Mouse (Mus musculus): ENCODE data around the gene Esam. TPM values are rescaled to one million over a fixed set of nuclear protein-coding genes. Genes with fewer than 3 reads are reported as not detected.

Esam gene
- polyA plus RNA-seq, 1 experiment from 2014 or later: 49.0 TPM

DNA sequence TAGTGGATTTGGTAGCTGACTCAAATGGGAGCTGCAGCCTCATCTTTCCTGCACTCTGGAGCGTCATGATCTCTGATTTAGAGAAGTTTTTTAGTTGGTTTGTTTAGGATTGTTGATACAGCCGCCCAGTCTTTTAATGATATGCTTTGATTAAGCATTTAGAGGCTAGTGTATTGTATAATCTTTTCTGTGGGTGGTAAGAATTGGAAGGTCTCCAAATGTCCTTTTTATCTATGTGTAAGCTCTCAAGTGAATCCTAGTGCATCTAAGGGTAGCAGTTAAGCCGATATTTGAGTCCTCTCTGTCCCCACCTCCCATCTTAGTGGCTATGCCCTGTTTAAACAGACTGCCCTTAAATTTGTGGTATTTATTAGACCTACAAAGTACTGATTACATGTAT lies 13.4 kb upstream of the Esam start:
- no peak for ATAC-seq

DNA sequence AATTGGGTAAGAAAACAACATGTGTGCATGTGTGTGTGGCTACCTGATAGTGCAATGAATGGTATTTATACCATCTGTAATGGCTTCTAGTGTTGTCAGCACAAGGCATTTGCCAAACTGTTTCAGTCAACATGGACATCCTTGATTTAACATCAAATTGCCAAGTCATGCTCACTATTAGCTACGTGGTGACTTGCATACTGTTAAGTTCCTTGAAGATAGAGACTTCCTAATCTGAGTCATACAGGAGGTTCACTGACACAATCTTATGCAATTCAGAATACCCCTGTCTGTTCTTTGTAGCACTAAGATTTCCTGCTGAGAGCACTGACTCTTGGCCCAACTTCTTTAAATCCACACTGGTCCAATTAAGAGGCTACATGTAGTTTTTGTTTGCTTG lies 10.4 kb upstream of the Esam start:
- Histone ChIP-seq H3K27me3 (replicated peaks) (no peaks in the 10 kb centered on the region), H3K27ac (no peak overlapping the region), H3K36me3 (peaks cover under 1% of the 10 kb centered on the region; the same call in 1 of the 2 replicates), H3K4me2 (replicated peaks) (no peak overlapping the region), H3K4me1 (replicated peaks) (0 out of 2 replicates have a peak, but pooled peaks cover 2% of the 10 kb centered on the region), H3K4me3 (replicated peaks) (no peak overlapping the region), H3K9me3 (no peaks in the 10 kb centered on the region), H3K9ac (no peak overlapping the region)
- 83% methylated on average over 1 of the region's 1 CpGs for WGBS
- no peak for ATAC-seq

More for the DNA sequence above, 13.4 kb upstream of the Esam start:
- H3K9ac ChIP-seq: no peak overlapping the region
- H3K27ac ChIP-seq: no peak overlapping the region
- no peaks in the 10 kb centered on the region for H3K36me3 ChIP-seq
- H3K4me3 ChIP-seq (replicated peaks): no peak overlapping the region
- H3K4me1 ChIP-seq (replicated peaks): 0 out of 2 replicates have a peak, but pooled peaks cover 2% of the 10 kb centered on the region
- no peaks in the 10 kb centered on the region for H3K27me3 ChIP-seq (replicated peaks)
- H3K9me3 ChIP-seq: no peaks in the 10 kb centered on the region
- 73% methylated on average over 3 of the region's 3 CpGs for WGBS
- no peak overlapping the region for H3K4me2 ChIP-seq (replicated peaks)

DNA sequence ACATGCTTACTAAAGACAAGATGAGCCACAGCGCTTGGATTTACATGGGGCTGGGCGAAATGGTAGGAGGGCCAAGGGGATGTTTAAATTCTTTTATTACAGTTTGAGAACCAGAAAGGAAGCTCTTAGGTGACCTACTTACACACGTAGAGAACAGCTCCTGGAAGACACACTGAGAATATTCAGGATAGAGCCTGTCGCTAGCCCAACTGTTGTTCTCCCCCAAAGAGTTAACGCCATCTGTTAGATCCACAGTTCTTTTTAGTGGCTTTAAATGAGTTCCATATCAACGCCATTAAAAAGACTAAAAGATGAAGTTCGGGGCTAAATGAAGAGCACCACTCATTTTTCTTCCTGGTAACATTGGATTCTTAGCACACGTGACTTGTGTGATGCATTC lies 8.9 kb upstream of the Esam start:
- no peak overlapping the region for H3K4me2 ChIP-seq (replicated peaks)
- no peak for ATAC-seq
- no peak overlapping the region for H3K27ac ChIP-seq
- peaks cover 8% of the 10 kb centered on the region; the same call in 1 of the 2 replicates for H3K36me3 ChIP-seq
- WGBS: 92% methylated on average over 8 of the region's 8 CpGs
- H3K9ac ChIP-seq: no peak overlapping the region
- 0 out of 2 replicates have a peak, but pooled peaks cover 2% of the 10 kb centered on the region for H3K4me1 ChIP-seq (replicated peaks)
- no peak overlapping the region for H3K4me3 ChIP-seq (replicated peaks)
- no peaks in the 10 kb centered on the region for H3K9me3 ChIP-seq
- no peaks in the 10 kb centered on the region for H3K27me3 ChIP-seq (replicated peaks)

DNA sequence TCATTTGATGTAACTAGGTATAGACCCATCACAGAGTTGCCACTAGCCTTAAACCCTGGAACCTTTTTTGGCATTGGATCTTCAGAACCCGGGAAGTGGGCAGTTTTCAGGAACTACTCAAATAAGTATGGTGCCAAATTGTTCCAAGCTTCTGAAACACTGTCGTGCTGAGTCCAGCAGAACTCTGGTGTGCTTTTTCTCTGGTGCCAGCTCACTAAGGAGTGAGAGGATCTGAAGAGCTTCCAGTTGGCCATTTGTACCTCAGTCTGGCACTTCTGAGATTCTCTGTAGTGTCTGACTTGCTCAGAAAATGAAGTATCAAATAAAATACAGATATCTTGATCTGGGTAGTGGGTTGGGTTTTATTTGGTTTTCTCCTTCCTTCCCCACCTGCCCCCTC lies 7.9 kb upstream of the Esam start:
- H3K4me2 ChIP-seq (replicated peaks): no peak overlapping the region
- peaks cover 8% of the 10 kb centered on the region; the same call in 1 of the 2 replicates for H3K36me3 ChIP-seq
- 88% methylated on average over 2 of the region's 2 CpGs for WGBS
- no peak for ATAC-seq
- no peaks in the 10 kb centered on the region for H3K9me3 ChIP-seq
- no peak overlapping the region for H3K4me3 ChIP-seq (replicated peaks)
- H3K27ac ChIP-seq: no peak overlapping the region
- H3K9ac ChIP-seq: no peak overlapping the region
- H3K27me3 ChIP-seq (replicated peaks): no peaks in the 10 kb centered on the region
- H3K4me1 ChIP-seq (replicated peaks): 0 out of 2 replicates have a peak, but pooled peaks cover 2% of the 10 kb centered on the region

DNA sequence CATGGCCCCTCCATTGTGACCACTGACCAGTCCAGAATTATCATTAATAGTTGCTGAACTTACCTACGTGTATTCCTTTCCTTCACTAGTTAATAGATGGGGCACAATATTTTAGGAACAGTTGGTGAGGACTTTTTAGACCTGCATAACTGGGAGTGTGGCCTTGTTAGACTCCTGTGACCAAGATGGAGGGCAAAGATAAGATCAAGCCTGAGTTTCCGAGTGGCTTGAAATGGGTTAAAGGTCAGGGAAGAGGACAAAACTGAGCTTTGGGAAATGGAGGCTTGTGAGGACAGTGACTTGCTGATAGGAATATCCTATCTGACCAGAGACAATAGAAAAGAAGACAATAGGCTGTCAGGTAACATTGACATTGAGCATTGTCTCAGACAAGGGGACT lies 2.4 kb upstream of the Esam start:
- Histone ChIP-seq H3K4me3 (replicated peaks) (no peak overlapping the region), H3K36me3 (peaks cover 8% of the 10 kb centered on the region; the same call in 1 of the 2 replicates), H3K4me2 (replicated peaks) (no peak overlapping the region), H3K4me1 (replicated peaks) (peaks cover 16% of the 10 kb centered on the region; the same call in 1 of the 2 replicates), H3K27me3 (replicated peaks) (peaks cover 37% of the 10 kb centered on the region), H3K9ac (no peak overlapping the region), H3K9me3 (no peaks in the 10 kb centered on the region), H3K27ac (no peak overlapping the region)
- ATAC-seq: no peak
- 86% methylated on average over 2 of the region's 2 CpGs for WGBS

DNA sequence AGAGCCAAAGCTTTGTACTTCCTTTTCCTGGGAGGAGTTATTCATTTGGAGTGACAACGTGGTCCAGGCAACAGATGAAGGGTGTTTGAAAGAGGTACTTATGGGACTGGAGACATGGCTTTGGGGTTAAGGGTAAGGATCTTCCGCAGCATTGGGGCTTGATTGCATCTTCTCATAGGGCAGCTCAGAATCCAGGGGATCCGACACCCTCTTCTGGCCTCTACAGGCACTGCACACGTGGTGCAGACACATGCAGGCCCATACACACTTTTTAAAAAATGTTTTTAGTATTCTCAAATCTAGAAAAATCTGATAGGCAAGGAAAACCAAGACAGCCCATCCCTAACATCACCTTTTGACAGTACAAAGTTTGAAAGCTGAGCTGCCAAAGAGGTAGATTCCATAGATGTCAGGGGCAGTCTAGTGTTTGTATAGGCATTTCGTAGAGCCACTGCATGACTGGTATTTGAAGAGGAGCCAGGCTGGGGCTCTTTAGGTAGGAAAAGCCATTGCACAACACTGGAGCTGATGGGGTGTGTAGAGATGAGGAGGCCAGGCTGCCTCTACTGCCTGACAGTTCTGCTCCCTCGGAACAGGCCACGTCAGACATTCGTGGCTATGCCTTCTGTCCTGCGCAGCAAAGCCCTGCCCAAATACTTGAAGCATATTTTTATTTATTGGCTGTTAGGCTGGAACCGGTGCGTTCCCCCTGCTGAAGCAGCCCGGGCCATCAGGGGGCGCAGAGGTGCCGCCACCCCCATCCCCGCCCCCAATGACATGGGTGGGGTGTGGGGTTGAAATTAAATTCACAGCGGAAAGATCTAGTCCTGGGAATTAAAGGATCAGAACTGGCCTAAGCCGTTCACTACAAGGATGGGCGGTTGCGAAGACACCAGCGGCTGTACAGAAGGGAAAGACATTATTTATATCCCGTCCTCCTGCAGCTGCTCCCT lies 1.2 kb upstream of the Esam start:
- peaks cover 8% of the 10 kb centered on the region; the same call in 1 of the 2 replicates for H3K36me3 ChIP-seq
- no peak overlapping the region for H3K9ac ChIP-seq
- H3K4me3 ChIP-seq (replicated peaks): 0 out of 2 replicates have a peak overlapping the region, but pooled peaks have one; percentile 36
- peak overlapping the region; percentile 37 for H3K4me2 ChIP-seq (replicated peaks)
- 32% methylated on average over 21 of the region's 21 CpGs for WGBS
- ATAC-seq: no peak
- H3K4me1 ChIP-seq (replicated peaks): peaks cover 23% of the 10 kb centered on the region
- H3K27me3 ChIP-seq (replicated peaks): peaks cover 40% of the 10 kb centered on the region
- H3K9me3 ChIP-seq: no peaks in the 10 kb centered on the region
- H3K27ac ChIP-seq: no peak overlapping the region

DNA sequence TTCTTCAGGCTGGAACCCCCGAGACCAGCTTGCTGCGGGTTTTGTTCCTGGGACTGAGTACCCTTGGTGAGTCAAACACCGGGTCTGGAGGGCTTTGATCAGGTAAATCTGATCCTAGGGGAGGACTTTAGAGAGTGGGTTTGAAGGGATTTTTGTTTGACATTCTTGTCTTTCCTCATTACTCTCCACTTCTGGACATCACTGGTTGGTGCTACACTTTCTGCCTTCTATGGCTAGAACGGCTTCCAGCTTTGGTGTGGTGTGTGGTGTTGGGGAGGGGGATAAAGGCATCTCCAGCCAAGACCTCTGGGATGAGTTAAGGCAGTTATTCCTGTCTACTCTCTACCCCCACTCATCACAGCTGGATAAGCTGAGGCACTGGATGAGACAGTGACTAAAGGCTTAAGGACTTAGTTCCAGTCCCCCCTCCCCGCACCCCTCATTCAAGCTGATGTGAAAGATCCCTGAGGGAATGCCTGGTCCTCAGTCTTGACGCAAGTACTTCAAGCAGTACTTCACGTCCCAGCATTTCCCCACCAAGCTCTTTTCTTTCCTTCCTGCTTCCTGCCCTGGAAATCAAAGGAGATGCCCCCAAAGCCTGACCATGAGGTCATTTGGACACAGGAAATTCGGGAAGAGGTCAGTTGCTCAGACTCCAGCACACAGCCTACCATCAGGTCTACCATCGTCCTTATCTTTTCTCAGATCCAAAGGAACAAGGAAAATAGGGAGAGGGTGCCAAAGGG lies 520 bp downstream of the Esam start:
- Histone ChIP-seq H3K36me3 (no peaks in the 10 kb centered on the region), H3K4me2 (replicated peaks) (peak overlapping the region; percentile 85; the same call in 1 of the 2 replicates), H3K4me3 (replicated peaks) (peak overlapping the region; percentile 36), H3K9ac (no peak overlapping the region), H3K27me3 (replicated peaks) (peaks cover 40% of the 10 kb centered on the region), H3K4me1 (replicated peaks) (peaks cover 23% of the 10 kb centered on the region), H3K9me3 (no peaks in the 10 kb centered on the region), H3K27ac (0 out of 2 replicates have a peak overlapping the region, but pooled peaks have one; percentile 22)
- no peak for ATAC-seq
- 39% methylated on average over 9 of the region's 9 CpGs for WGBS

DNA sequence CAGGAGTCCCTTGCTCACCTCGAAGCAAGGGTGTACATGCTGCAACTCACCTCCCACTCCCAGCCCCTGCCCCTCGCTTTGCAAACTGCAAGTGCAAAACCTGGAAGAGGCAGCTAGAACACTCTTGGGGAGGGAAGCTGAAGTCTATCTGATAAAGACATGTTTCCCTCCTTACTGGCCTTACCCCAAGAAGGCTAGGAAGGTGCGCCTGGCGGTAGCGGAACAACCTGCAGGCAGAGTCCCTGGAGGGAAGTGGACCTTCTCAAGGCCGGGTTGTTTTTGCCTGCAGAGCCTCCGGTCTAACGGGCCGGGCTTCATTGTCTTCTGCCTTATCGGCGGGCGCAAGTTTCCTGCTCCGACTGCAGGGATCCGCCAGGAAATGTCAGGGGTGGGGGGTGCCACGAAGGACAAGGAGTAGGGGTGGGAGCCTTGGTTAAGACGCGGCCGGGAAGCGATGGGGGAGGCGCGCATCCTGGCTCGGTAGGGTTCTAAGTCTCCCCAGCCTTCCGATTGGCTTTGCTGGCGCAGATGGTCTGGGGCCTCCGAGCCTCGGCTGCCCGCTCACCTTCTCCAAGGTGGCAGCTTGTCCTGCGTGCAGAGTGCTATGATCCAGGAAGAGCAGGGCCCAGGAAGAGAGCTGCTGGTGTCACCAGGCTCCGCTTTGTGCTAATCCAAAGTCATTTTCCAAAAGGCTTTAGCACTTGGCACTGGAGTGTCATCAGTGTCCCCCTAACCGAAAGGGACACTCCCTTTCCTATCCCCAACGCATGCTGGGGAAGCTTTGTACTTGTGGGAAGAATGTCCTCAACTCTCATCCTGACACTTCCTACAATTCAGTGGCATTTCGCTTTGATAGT lies 2.4 kb downstream of the Esam start:
- H3K36me3 ChIP-seq: no peaks in the 10 kb centered on the region
- 3% methylated on average over 32 of the region's 32 CpGs for WGBS
- H3K9me3 ChIP-seq: no peaks in the 10 kb centered on the region
- peak overlapping the region; percentile 40; the same call in 1 of the 2 replicates for H3K27ac ChIP-seq
- peak; percentile 65 for ATAC-seq
- peak overlapping the region; percentile 85 for H3K4me2 ChIP-seq (replicated peaks)
- peaks cover 23% of the 10 kb centered on the region for H3K4me1 ChIP-seq (replicated peaks)
- peak overlapping the region; percentile 36 for H3K4me3 ChIP-seq (replicated peaks)
- H3K27me3 ChIP-seq (replicated peaks): peaks cover 40% of the 10 kb centered on the region
- H3K9ac ChIP-seq: peak overlapping the region; percentile 39

DNA sequence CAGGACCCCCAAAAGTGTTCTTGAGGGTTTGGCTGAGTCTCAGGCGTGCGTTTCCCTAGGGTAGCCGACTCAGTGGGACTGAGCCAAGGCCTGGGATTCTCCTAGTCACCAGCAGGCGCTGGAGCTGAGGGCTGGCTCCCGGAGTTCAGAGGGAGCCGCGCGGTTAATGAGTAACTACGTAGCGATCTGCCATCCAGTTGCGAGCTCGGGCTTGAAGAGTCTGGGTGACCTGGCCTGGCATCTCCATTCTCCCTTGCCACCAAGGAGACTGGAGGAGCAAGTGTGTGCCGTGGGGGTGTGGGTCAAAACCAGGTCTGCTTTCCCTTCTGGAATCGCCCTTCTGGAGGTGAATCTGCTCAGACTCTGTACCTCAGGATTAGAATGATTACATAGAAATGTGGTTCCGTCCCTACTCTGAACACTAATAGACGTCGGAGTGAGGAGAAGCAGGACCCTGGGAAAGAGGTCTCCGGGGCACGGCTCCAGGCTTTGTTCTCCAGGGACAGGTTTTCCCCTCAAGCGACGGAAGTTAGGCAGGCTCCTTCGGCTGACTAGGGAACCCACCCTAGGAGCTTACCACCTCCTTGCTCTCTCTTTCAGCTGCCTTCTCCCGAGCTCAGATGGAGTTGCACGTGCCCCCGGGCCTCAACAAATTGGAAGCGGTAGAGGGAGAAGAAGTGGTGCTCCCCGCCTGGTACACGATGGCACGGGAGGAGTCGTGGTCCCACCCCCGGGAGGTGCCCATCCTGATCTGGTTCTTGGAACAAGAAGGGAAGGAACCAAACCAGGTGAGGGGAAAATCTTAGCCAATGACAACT lies 3.2 kb downstream of the Esam start:
- H3K27me3 ChIP-seq (replicated peaks): peaks cover 40% of the 10 kb centered on the region

DNA sequence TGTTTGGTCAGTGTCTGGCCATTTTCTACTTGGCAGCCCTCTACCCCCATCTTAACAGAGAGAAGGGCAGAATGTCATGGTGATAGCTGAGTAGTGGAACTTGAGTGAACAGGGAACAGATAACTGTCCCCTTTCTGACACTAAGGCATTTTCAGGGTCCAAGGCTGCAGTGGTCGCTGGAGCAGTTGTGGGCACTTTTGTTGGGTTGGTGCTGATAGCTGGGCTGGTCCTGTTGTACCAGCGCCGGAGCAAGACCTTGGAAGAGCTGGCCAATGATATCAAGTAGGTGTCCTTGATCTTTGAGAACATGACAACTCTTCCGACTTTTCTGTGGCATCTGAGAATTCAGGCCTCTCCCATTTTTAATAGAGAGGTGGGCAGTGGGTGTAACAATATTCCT lies 9.0 kb downstream of the Esam start:
- Histone ChIP-seq H3K36me3 (no peaks in the 10 kb centered on the region), H3K4me3 (replicated peaks) (no peak overlapping the region), H3K4me1 (replicated peaks) (peaks cover 6% of the 10 kb centered on the region; the same call in 1 of the 2 replicates), H3K27me3 (replicated peaks) (no peaks in the 10 kb centered on the region), H3K4me2 (replicated peaks) (no peak overlapping the region), H3K9me3 (no peaks in the 10 kb centered on the region), H3K9ac (no peak overlapping the region), H3K27ac (no peak overlapping the region)
- WGBS: 90% methylated on average over 4 of the region's 4 CpGs
- ATAC-seq: no peak

More for the DNA sequence above, 3.2 kb downstream of the Esam start:
- Histone ChIP-seq H3K36me3 (no peaks in the 10 kb centered on the region), H3K4me3 (replicated peaks) (peak overlapping the region; percentile 36), H3K9me3 (no peaks in the 10 kb centered on the region), H3K27ac (0 out of 2 replicates have a peak overlapping the region, but pooled peaks have one; percentile 40), H3K9ac (peak overlapping the region; percentile 39), H3K4me1 (replicated peaks) (peaks cover 23% of the 10 kb centered on the region), H3K4me2 (replicated peaks) (peak overlapping the region; percentile 85)
- WGBS: 2% methylated on average over 31 of the region's 31 CpGs
- peak; percentile 95 for ATAC-seq
